Mouse (Mus musculus): ENCODE results near the gene Ctdspl.

Gene Ctdspl

DNA sequence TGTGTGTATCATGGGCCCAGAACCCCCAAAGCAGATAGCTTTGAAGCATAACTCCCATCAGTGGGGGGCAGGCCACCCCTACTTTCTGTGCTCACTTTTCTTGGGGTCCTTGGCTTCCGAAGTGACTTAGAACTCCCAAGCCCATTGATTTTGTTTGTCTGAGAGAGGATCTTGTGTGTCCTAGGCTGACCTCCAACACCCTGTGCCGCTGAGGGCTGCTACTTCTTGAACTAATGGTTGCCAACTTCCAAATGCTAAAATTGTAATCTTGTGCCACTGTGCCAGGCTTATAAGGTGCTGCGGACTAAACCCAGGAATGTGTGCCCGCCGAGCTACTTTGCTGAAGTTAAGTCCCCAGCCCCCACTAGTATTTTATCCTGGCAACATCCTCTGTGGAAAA is 164.2 kb downstream of the Ctdspl start:
- DNase-seq (ENCODE audit: inconsistent age in 2 of 2, low spot score in 1 of 2): peak in 1 of 2 experiments; percentile 27

DNA sequence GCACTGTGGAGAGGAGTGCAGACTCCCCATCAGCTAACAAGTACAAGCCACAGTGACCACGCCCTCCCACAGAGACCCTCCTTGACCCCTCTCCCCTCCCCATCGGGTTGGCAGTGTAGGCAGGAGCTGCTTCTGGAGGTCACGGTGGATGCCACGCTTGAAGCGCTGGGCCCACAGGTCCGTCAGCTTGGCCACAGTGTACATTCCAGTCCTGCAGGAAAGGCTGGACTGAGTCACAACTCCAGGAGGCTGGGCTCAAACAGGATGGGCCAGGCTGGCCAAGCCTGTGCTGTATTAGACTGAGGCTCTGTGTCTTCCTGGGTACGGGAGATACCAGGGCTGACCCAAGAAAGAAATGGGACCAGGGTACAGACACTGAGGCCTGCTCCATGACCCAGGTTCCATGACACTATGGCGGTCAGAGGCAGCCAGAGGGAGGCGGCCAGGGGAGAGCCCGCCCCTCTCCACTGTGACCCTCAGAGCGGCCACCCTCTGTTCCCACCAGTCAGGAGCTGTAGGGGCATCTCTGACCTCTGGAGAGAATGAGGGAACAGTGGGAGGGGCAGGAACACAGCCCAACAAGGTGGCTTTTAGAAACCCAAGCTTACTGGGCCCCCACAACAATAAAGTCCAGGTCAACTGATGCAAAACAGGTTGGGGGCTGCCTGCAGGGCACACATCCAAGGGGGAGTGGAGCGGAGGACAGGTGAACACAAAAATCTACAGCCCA is 165.5 kb downstream of the Ctdspl start:
- peak; percentile 35 to 47 for DNase-seq (ENCODE audit: inconsistent age in 2 of 2, low spot score in 1 of 2)

DNA sequence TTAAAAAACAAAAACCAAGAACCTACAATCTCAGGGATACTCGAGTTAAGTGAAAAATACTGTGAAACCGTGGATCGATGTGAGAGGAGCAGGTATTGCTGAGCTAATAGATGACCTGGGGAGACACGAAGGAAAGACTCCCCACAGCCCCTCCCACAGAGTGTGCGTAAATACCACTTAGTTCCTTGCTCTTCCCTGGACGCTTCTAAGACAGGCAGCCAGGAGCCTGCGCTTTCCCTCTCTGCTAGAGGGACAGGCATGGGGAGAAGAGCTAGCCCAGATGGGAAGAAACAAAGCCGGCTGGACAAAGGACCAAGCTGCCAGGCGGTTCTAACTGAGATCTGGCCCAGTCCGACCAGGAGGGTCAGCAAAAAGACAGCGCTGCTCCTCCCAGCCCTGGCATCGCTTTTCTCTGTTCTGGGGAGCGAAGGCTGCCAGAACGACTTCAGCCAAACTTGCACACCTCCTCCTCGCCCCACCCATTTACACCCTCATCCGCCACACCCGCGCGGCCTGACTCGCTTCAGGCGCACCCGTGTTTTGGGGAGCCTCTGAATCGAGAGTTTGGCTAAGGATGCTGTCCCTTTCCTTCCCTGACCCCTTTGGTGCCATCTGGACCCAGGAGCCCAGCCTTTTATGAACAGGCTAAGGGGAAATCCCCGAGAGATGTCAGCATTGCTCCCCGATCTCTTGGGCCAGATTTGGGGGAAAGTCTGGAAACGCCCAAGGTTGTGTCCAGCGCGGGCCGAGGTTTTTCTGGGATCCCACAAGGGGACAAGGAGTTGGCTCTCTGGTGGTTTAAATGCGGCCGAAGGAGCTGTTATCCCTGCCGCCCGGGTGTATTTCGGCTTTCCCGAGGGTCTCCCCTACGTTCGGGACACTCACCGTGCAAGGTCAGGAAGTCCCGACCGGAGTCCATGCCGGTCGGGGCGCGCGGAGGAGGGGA is 166.5 kb downstream of the Ctdspl start:
- DNase-seq (ENCODE audit: inconsistent age in 2 of 2, low spot score in 1 of 2): peak; percentile 51 to 67

All from adrenal gland, adult (tissue).